Mouse (Mus musculus) cerebellum, adult 2 months (tissue): ENCODE data around the gene Pdcd2l.

ENCODE experiments used
- CTCF ChIP-seq: fragments of 200-500 bp; IDR thresholded peaks from 2 replicates; pipeline ENCODE4 v1.5.1; 2011; ENCODE audit warnings: low read depth, mild to moderate bottlenecking, control low read depth, low read length, moderate library complexity, borderline replicate concordance; ENCODE audit not compliant: insufficient read depth
- POLR2A ChIP-seq: fragments of 200-500 bp; IDR thresholded peaks from 2 replicates; pipeline ENCODE4 v1.6.1; 2011; ENCODE audit warnings: low read length, control low read depth, borderline replicate concordance; ENCODE audit not compliant: insufficient read depth

- TF ChIP-seq CTCF (no peak), POLR2A (no peak)
Measured at GRCm38 (mm10) chr7:34214644-34215043, 18.2 kb upstream of the Pdcd2l start.
